Mouse (Mus musculus): Measurements from ENCODE around the gene Shld1.

Gene Shld1

GRCm38 (mm10) chr2:132686756-132687737 is at the start of gene Shld1:
Gene Shld1 (plus strand): TSS chr2:132686931.
- peak; percentile 98 for DNase-seq (ENCODE audit: low read depth, low spot score)

GRCm38 (mm10) chr2:132638306-132638705 is 48.4 kb upstream of the Shld1 start:
- DNase-seq (ENCODE audit: low read depth, low spot score): no peak

GRCm38 (mm10) chr2:132639337-132639736 is 47.4 kb upstream of the Shld1 start:
- DNase-seq (ENCODE audit: low read depth, low spot score): no peak

- no peak for DNase-seq (ENCODE audit: low read depth, low spot score)
Measured at GRCm38 (mm10) chr2:132641196-132641595, 45.5 kb upstream of the Shld1 start.

GRCm38 (mm10) chr2:132643161-132643560 is 43.6 kb upstream of the Shld1 start:
- DNase-seq (ENCODE audit: low read depth, low spot score): no peak

GRCm38 (mm10) chr2:132646856-132647745 is 39.6 kb upstream of the Shld1 start:
- no peak for DNase-seq (ENCODE audit: low read depth, low spot score)

GRCm38 (mm10) chr2:132649352-132649870 is 37.3 kb upstream of the Shld1 start:
- no peak for DNase-seq (ENCODE audit: low read depth, low spot score)

GRCm38 (mm10) chr2:132650546-132650945 is 36.2 kb upstream of the Shld1 start:
- DNase-seq (ENCODE audit: low read depth, low spot score): no peak

GRCm38 (mm10) chr2:132652476-132652875 is 34.3 kb upstream of the Shld1 start:
- DNase-seq (ENCODE audit: low read depth, low spot score): no peak

GRCm38 (mm10) chr2:132654834-132655495 is 31.8 kb upstream of the Shld1 start:
- DNase-seq (ENCODE audit: low read depth, low spot score): no peak

GRCm38 (mm10) chr2:132657186-132657585 is 29.5 kb upstream of the Shld1 start:
- no peak for DNase-seq (ENCODE audit: low read depth, low spot score)

GRCm38 (mm10) chr2:132658412-132659120 is 28.2 kb upstream of the Shld1 start:
- no peak for DNase-seq (ENCODE audit: low read depth, low spot score)

GRCm38 (mm10) chr2:132669091-132669490 is 17.6 kb upstream of the Shld1 start:
- no peak for DNase-seq (ENCODE audit: low read depth, low spot score)

- no peak for DNase-seq (ENCODE audit: low read depth, low spot score)
Measured at GRCm38 (mm10) chr2:132670290-132670689, 16.4 kb upstream of the Shld1 start.

- no peak for DNase-seq (ENCODE audit: low read depth, low spot score)
Measured at GRCm38 (mm10) chr2:132672121-132672520, 14.6 kb upstream of the Shld1 start.

- no peak for DNase-seq (ENCODE audit: low read depth, low spot score)
Measured at GRCm38 (mm10) chr2:132676111-132676510, 10.6 kb upstream of the Shld1 start.

GRCm38 (mm10) chr2:132685001-132685400 is 1.7 kb upstream of the Shld1 start:
- no peak for DNase-seq (ENCODE audit: low read depth, low spot score)

- DNase-seq (ENCODE audit: low read depth, low spot score): peak; percentile 14
Measured at GRCm38 (mm10) chr2:132688611-132689021, 1.9 kb downstream of the Shld1 start.

- DNase-seq (ENCODE audit: low read depth, low spot score): no peak
Measured at GRCm38 (mm10) chr2:132689188-132689568, 2.4 kb downstream of the Shld1 start.

GRCm38 (mm10) chr2:132689569-132690231 is 3.0 kb downstream of the Shld1 start:
- peak; percentile 21 for DNase-seq (ENCODE audit: low read depth, low spot score)

All from 3T3-L1 (cell line).